Mouse (Mus musculus) splenic B cell, adult 2 months (primary cell): ENCODE data around the gene Mpp3.

Experiments
- DNase-seq: peaks from one replicate; pipeline ENCODE4 v3.0.0-alpha.2; 2011; ENCODE audit warnings: low read depth, low spot score
- H3K27me3 ChIP-seq: 2 replicates; pipeline ENCODE4 v1.6.1; 2012; ENCODE audit warnings: mild to moderate bottlenecking, low read length, moderate library complexity, mixed read lengths; ENCODE audit not compliant: control insufficient read depth, poor library complexity, insufficient read depth, severe bottlenecking
- H3K36me3 ChIP-seq: 2 replicates; pipeline ENCODE4 v1.6.1; 2012; ENCODE audit warnings: mild to moderate bottlenecking, low read length, moderate library complexity, mixed read lengths; ENCODE audit not compliant: control insufficient read depth, poor library complexity, insufficient read depth, severe bottlenecking

Mpp3 gene

DNA sequence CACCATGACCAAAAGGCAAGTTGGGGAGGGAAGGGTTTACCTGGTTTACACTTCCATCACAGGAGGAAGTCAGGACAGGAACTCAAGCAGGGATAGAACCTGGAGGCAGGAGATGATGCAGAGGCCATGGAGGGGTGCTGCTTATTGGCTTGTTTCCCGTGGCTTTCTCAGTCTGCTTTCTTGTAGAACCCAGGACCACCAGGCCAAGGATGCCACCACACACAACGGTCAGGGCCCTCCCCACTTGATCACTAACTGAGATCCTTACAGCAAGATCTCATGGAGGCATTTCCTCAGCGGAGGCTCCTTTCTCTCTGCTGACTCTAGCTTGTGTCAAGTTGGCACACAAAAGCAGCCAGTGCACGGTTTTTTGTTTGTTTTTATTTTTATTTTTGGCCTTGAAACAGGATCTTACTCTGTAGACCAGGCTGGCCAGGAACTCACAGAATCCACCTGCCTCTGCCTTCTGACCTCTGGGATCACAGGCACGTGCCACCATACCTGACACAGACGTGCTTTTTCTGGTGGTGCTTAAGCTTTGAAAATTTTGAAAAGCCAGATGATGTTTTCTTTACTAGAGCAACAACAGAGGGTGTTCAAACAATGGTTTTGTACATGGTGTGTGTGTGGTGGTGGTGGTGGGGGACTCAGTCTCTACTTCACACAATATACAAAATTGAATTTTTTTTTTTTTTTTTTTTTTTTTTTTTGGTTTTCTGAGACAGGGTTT is at the start of gene Mpp3:
Mpp3 (minus strand) TSS at position 375 of the 730 bp plus-strand sequence.
- no peaks in the 10 kb centered on the region; the same call in 1 of the 2 replicates for H3K36me3 ChIP-seq
- DNase-seq: no peak
- H3K27me3 ChIP-seq: no peaks in the 10 kb centered on the region; the same call in 1 of the 2 replicates

DNA sequence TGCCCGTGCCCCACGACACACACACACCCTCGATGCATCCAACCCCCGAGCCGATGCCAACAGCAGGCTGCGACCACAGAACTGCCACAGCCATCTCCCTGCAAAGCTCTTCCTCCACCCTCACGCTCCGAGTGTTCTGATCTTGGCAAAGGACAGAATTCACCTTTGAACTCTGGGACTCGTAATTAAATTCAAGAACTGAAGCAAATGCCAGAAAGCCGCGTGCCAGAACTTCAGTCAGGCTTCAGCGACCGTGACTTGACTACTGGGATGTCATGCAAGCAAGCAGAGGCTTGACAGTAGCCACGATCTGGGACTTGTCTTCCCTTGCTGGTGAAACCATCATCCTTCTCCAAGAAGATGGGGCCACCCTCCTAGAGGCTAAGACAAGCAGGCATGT is 45.5 kb upstream of the Mpp3 start:
- Histone ChIP-seq H3K27me3 (no peaks in the 10 kb centered on the region), H3K36me3 (no peaks in the 10 kb centered on the region)
- no peak for DNase-seq

DNA sequence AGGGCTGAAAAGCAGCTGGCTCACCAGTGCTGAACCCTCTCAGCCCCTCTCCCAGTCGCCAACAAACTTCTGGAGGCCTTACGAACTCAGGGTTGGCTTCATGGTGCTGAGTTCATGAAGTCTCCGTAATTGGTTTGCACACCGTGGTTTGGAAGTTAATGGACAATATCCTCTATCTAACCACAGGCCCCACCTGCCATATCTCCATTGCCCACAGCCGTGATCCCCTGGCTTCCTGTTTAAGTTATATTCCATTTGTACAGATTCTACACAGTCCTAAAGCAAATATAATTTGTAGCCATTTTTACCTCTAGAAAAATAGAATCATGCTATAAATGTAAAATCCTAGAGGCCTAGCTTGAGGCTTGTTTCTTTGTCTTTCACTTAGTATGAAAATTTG is 44.5 kb upstream of the Mpp3 start:
- no peak for DNase-seq
- no peaks in the 10 kb centered on the region for H3K27me3 ChIP-seq
- H3K36me3 ChIP-seq: no peaks in the 10 kb centered on the region

DNA sequence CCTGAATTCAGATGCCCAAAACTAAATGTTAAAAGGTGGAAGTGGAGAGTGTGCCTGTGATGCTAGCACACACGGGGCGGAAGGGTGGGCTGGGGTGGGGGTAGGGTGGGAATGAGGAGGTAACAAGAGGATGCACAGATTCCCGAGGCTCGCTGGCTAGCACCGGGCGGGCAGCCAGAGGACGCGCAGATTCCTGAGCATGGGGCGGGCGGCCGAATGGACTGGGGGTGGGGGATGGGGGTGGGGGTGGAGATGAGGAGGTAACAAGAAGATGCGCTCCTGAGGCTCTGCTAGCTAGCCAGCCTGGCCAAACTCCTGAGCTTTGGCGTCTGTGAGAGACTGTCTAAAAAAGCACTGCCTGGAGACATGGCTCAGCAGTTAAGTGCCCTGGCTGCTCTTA is 42.2 kb upstream of the Mpp3 start:
- no peak for DNase-seq
- no peaks in the 10 kb centered on the region for H3K36me3 ChIP-seq

DNA sequence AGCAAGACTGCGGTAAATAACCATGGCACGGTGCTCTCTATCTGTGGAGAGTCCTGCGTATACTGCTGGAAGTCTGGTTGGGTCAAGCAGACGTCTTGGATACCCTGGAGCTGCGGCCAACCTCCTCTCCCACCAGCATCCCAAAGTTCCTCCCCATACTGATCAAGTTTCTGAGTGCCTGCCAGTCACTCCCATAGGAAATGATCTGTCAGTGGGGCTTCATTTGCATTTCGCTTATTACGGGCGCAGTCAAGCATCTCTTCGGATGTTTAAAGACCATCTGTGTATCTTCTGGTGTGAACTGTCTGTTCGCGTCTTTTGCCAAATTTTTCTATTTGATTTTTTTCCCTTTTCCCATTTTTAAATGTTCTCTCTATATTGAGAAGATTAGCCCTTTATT is 41.4 kb upstream of the Mpp3 start:
- no peak for DNase-seq
- Histone ChIP-seq H3K27me3 (no peaks in the 10 kb centered on the region), H3K36me3 (no peaks in the 10 kb centered on the region)

More for the DNA sequence above, 42.2 kb upstream of the Mpp3 start:
- H3K27me3 ChIP-seq: no peaks in the 10 kb centered on the region

DNA sequence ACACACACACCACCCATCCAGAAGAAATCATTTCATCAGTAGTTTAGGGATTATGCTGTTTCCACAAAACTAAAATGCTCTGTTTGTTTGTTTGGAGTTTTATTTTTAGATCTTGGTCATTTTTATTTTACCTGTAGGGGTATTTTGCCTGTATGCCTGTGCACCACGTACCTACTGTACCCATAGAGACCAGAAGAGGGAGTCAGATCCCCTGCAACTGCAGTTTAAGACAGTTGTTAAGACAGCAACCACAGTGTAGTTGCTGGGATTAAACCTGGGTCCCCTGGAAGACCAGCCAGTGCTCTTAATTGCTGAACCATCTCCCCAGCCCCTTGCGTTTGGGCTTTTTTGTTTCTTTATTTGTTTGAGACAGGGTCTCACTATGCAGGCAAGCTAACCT is 40.7 kb upstream of the Mpp3 start:
- H3K36me3 ChIP-seq: no peaks in the 10 kb centered on the region
- no peak for DNase-seq
- no peaks in the 10 kb centered on the region for H3K27me3 ChIP-seq

DNA sequence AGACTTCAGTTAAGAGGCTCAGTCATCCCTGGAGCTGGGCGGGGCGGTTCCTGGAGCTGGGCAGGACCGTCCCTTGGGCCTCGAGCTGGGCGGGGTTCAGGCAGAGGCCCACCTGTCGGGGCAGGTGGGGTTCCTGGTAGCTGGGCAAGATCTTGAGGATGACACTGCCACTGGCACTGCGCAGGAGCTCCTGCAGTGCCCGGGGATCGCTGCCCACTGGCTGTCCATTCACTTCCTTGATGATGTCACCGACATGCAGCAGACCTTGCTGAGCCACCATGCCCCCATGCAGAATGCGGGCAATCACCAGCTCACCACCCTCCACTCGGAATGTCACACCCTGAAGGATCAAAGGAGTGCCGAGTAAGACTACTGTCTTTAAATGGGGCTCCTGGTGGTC is 34.8 kb upstream of the Mpp3 start:
- no peaks in the 10 kb centered on the region for H3K36me3 ChIP-seq
- no peaks in the 10 kb centered on the region for H3K27me3 ChIP-seq
- DNase-seq: no peak

DNA sequence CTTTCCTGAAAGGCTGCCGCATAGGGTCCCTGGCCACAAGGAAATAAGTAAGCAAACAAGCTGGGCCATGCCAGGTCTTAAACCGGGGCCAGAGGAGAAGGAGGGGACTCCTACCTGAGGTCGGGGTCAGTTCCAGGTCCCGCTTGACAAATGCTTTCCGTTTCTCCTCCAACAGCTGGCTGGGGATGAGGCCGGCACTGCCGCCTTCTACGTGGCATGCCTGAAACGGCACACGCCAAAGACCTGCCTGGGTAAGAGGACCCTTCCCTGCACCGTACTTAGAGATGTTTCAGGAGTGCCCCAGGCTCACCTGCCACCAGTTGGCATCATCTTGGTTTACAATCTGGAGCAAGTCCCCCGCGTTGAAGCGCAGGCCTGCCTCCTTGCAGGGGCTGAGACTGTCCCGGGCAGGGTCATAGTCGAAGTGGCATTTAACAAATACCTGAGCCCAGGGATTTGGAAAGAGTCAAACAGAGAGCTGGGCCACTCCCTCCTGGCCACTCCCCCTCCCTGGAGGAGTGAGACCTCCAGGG is 33.7 kb upstream of the Mpp3 start:
- Histone ChIP-seq H3K36me3 (no peaks in the 10 kb centered on the region), H3K27me3 (no peaks in the 10 kb centered on the region)
- DNase-seq: no peak

DNA sequence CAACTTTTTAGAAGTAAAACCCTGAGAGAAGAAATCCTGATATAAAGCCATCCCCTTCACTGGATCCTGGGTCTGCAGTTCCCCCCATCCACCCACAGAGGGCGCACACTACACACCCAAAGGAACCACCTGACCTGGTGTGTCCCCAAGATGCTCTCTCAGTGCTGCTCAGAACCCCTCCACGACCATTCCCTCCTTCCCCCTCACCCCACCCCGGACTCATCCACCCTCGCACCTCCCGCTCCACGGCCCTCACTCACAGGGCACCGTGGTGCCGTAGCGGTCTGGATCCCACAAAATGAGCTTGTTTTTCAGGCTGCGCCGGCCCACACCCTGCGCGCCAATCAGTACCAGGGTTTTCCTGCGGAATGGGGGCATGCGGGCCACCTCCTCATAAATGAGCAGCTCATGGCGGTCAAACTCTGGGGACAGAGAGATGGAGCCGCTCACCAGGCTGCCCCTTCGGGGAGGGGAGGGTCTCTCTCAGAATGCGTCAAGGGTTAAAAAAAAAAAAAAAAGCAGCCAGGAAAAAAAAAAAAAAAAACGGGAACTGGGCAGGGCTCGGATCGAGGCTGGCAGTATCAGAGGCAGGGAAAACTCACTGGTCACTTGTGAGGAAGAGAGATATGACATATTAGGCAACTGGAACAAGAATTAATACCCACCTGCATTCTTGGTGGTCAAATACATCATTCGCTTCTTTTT is 33.1 kb upstream of the Mpp3 start:
- no peaks in the 10 kb centered on the region for H3K27me3 ChIP-seq
- peak; percentile 66 for DNase-seq
- H3K36me3 ChIP-seq: no peaks in the 10 kb centered on the region

DNA sequence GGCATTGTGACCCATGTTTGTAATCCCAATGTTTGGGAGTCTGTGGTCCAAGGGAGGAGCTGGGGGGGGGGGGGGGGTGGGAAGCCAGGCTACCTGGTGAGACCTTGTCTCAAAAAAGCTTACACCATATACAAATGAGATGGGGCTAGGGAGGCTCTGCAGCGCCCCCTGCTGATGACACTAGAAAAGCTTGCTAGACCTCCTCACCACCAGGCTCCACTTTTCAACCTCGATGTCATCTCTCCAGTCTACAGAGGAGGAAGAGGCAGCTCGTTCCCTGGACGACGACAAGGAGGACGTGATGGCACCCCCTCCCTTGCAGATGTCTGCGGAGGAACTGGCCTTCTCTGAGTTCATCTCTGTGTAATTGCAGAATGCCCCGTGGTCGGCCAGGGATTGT is 25.6 kb upstream of the Mpp3 start:
- no peaks in the 10 kb centered on the region for H3K27me3 ChIP-seq
- DNase-seq: peak; percentile 59
- no peaks in the 10 kb centered on the region for H3K36me3 ChIP-seq

DNA sequence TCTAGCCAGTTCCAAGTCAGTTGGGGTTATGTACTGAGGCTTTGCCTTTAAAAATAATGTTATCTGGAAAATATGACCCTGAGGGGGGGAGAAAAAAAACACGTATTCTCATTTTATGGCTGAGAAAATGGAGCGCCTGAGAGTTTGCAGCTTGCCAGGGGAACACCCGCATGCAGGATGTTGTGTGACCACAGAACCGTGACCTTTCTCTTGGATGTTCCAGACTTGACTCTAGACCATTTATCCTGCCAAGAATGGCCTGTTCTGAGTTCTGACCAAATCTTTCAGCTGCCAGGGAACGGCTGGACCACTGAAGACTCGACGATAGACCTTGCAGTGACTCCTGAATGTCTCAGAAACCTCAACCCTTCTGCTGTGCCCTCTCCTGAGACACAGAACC is 24.9 kb upstream of the Mpp3 start:
- Histone ChIP-seq H3K36me3 (no peaks in the 10 kb centered on the region), H3K27me3 (no peaks in the 10 kb centered on the region)
- DNase-seq: no peak

DNA sequence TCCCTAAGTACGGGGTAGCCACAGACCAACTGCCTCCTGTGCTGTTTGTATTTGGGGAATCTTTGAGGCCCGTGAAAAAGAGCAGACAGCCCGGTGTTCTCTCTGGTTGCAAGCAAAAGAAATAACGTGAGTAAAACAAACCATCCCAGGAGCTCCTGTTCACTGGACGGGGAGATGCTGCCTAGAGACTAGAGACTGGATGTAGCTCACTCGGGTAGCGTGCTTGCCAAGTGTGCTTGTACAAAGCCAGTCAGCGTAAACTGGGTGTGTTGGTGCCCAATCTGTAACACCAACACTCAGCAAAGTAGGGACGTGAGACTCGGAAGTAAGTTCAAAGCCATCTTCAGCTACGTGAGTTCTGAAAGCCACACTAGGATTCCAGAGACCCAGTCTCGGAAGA is 24.4 kb upstream of the Mpp3 start:
- Histone ChIP-seq H3K27me3 (no peaks in the 10 kb centered on the region), H3K36me3 (no peaks in the 10 kb centered on the region)
- no peak for DNase-seq

DNA sequence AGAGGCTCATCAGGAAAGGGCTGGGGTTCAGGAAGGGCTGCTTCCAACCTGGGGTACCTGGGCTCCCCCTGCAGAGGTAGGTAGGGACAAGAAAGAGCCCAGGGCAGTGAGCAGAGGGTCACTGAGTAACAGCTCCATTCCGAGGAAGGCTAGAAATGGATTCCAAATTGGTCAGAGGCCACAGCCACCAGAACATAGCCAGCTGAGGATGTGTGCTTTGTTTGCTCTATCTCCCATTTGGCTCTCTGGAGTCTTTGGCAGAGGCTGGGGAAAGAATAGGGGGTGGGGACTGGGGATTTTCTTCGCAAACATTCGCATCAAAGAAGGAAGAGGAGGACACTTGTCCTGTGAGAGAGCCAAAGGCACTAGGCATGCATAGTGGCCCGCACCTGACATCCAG is 23.7 kb upstream of the Mpp3 start:
- no peak for DNase-seq
- Histone ChIP-seq H3K36me3 (no peaks in the 10 kb centered on the region), H3K27me3 (no peaks in the 10 kb centered on the region)

DNA sequence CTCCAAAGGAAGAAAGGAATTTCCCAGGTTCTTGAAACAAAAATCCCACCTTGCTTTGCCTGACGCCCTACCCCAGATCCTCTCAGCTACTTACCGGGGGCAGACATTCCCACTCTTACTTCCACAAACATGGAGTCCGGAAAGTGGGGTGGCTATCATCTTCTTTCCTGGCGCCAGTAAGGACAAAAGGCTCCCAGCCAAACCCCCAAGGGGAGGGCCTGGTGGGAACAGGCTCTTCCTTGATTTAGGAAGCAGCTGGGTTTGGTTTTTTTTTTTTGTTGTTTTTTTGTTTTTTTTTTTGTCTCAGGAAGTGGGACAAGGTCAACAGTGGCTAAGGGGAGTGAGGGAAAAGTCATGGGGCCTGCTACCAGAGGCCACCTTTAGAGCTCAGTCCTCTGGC is 23.3 kb upstream of the Mpp3 start:
- Histone ChIP-seq H3K27me3 (no peaks in the 10 kb centered on the region), H3K36me3 (no peaks in the 10 kb centered on the region)
- DNase-seq: no peak

DNA sequence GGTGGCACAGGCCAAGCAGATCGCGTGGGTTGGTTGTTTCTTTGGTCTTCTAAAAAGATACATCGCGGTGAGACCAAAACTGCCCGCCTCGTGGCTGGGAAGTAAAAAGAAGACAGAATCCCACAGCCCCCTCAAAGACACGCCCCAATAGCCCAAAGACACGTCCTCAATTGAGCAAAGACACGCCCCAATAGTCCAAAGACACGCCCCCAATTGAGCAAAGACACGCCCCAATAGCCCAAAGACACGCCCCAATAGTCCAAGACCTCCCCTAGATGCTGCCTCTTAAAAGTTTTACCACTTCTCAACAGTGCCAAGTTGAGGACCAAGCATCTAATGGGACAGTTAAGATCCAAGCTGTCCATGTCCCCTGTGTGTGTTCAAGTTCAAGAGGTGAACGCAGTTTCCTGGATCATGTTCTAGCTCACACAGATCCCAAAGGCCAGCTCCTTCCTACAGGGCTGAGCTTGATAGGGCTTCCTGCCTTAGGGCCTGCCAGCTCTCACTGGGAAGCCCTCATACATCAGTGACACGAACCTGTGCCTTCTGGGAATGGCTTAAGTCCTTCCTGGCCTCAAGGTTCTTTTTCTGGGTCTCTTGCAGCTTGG is 21.7 kb upstream of the Mpp3 start:
- Histone ChIP-seq H3K36me3 (no peaks in the 10 kb centered on the region), H3K27me3 (no peaks in the 10 kb centered on the region)
- no peak for DNase-seq
